Mouse (Mus musculus) liver, embryonic 14.5 days (tissue): ENCODE results near the gene Ssh2. TPM values are rescaled to one million over a fixed set of nuclear protein-coding genes. Genes with fewer than 3 reads are reported as not detected.

Source experiments
- ATAC-seq: fragments of 200-750 bp; cut with Nextera tagmentation; 2 replicates; pipeline ENCODE4 v1.8.0; 2017; ENCODE audit warnings: moderate number of reproducible peaks, mild to moderate bottlenecking, moderate library complexity; ENCODE audit not compliant: insufficient read depth
- DNase-seq, 3 experiments: peaks; one replicate each; pipeline ENCODE4 v3.0.0-alpha.2; 2012 to 2013; ENCODE audit warnings: low read depth in 3 of 3, low spot score in 3 of 3
- H3K27ac ChIP-seq: fragments of 300-500 bp; sonication (generic); 2 replicates; pipeline ENCODE4 v1.5.1; 2014; ENCODE audit warnings: moderate library complexity, mild to moderate bottlenecking, control low read depth, inconsistent platforms
- H3K27me3 ChIP-seq: fragments of 300-500 bp; sonication (generic); 2 replicates; pipeline ENCODE4 v1.6.1; 2014; ENCODE audit warnings: mild to moderate bottlenecking, low read length, moderate library complexity; ENCODE audit not compliant: control insufficient read depth, insufficient read depth
- H3K36me3 ChIP-seq: fragments of 300-500 bp; sonication (generic); replicated peaks from 2 replicates; pipeline ENCODE4 v1.6.1; 2014; ENCODE audit warnings: low read depth; ENCODE audit not compliant: control insufficient read depth, insufficient read depth
- H3K4me1 ChIP-seq, 2 experiments: fragments of 200-500 bp in 1 of 2; fragments of 300-500 bp in 1 of 2; sonication (generic) in 1 of 2; replicated peaks; 2 replicates each; pipeline ENCODE4 v1.6.1; 2012 to 2014; ENCODE audit warnings: antibody characterized with exemption in 1 of 2, inconsistent platforms in 1 of 2, low read length in 1 of 2; ENCODE audit not compliant: control insufficient read depth in 2 of 2, insufficient read depth in 2 of 2
- H3K4me2 ChIP-seq: fragments of 300-500 bp; sonication (generic); 2 replicates; pipeline ENCODE4 v1.6.1; 2014; ENCODE audit warnings: low read depth, mild to moderate bottlenecking, control low read depth, moderate library complexity
- H3K4me3 ChIP-seq, 2 experiments: fragments of 200-500 bp in 1 of 2; fragments of 300-500 bp in 1 of 2; sonication (generic) in 1 of 2; 2 replicates each; pipeline ENCODE4 v1.5.1; 2012 to 2014; ENCODE audit warnings: low read depth in 2 of 2, low read length in 2 of 2, mild to moderate bottlenecking in 2 of 2, control low read depth in 1 of 2, inconsistent platforms in 1 of 2, moderate library complexity in 1 of 2; ENCODE audit not compliant: insufficient read depth in 1 of 2
- H3K9ac ChIP-seq: fragments of 300-500 bp; sonication (generic); replicated peaks from 2 replicates; pipeline ENCODE4 v1.6.1; 2014; ENCODE audit warnings: mild to moderate bottlenecking, control low read depth, moderate library complexity
- H3K9me3 ChIP-seq: fragments of 300-500 bp; sonication (generic); 2 replicates; pipeline ENCODE4 v1.6.1; 2016; ENCODE audit warnings: low read length, mixed read lengths; ENCODE audit not compliant: control insufficient read depth
- CTCF ChIP-seq: IDR thresholded peaks from 2 replicates; pipeline ENCODE4 v1.5.1; 2016; ENCODE audit warnings: antibody characterized with exemption, low read depth, control low read depth
- EP300 ChIP-seq: IDR thresholded peaks from 2 replicates; pipeline ENCODE4 v1.6.1; 2016; ENCODE audit warnings: antibody characterized with exemption, low read depth
- WGBS: fragments of 180-500 bp; shearing (Covaris S2); extraction: QIAGEN DNeasy Blood & Tissue Kit; methylation state at CpG from one replicate; pipeline ENCODE4 v1.1.7; 2014; ENCODE audit not compliant: insufficient replicate concordance; 5-methylcytosine and 5-hydroxymethylcytosine counted together
- polyA plus RNA-seq, 2 experiments: library from polyadenylated mRNA; depleted of rRNA in 1 of 2; stranded (reverse) in 1 of 2; unstranded in 1 of 2; fragments of >200 nt; fragmentation: Nextera tagmentation in 1 of 2; extraction: Ambion mirVana in 1 of 2; gene quantifications; 2 replicates each; pipeline versions ENCODE4 v1.2.1 to v1.2.3; 2012 to 2014

Ssh2 gene
- polyA plus RNA-seq, 2 experiments: 2.5 to 3.6 TPM

- no peak for ATAC-seq
- Histone ChIP-seq H3K9ac (no peak overlapping the region), H3K27me3 (peaks cover 3% of the 10 kb centered on the region), H3K4me3 (no peak overlapping the region), H3K4me1 (peaks cover 7 to 29% of the 10 kb centered on the region in 2 experiments; a peak in 3 of 4 replicates), H3K36me3 (no peaks in the 10 kb centered on the region; the same call in 1 of the 2 replicates), H3K9me3 (no peaks in the 10 kb centered on the region), H3K27ac (no peak overlapping the region), H3K4me2 (no peak overlapping the region)
- DNase-seq: no peak
- no peak for TF ChIP-seq CTCF
These were observed 279.4 kb downstream of the Ssh2 start for GRCm38 (mm10) chr11:77495507-77495906.

- DNase-seq (no peak), ATAC-seq (no peak)
- Histone ChIP-seq H3K9me3 (no peaks in the 10 kb centered on the region), H3K27ac (no peak overlapping the region), H3K4me2 (no peak overlapping the region), H3K9ac (no peak overlapping the region), H3K27me3 (no peaks in the 10 kb centered on the region), H3K4me1 (peaks cover 1 to 16% of the 10 kb centered on the region in 2 experiments; a peak in 3 of 4 replicates), H3K36me3 (no peaks in the 10 kb centered on the region; the same call in none of the 2 replicates), H3K4me3 (no peak overlapping the region)
- WGBS: 43% methylated on average over 6 of the region's 6 CpGs
- TF ChIP-seq EP300: no peak
- TF ChIP-seq CTCF: peak; percentile 58
These were observed 281.3 kb downstream of the Ssh2 start for GRCm38 (mm10) chr11:77497341-77497756.

GRCm38 (mm10) chr11:77497851-77498250, 281.8 kb downstream of the Ssh2 start:
- ATAC-seq: no peak
- H3K27ac ChIP-seq: no peak overlapping the region
- no peak overlapping the region for H3K9ac ChIP-seq
- peaks cover 0 to 16% of the 10 kb centered on the region in 2 experiments; a peak in 2 of 4 replicates for H3K4me1 ChIP-seq
- no peak overlapping the region for H3K4me2 ChIP-seq
- H3K4me3 ChIP-seq: no peak overlapping the region
- H3K9me3 ChIP-seq: no peaks in the 10 kb centered on the region
- H3K27me3 ChIP-seq: no peaks in the 10 kb centered on the region
- no peaks in the 10 kb centered on the region; the same call in none of the 2 replicates for H3K36me3 ChIP-seq
- 64% methylated on average over 4 of the region's 4 CpGs for WGBS
- TF ChIP-seq EP300 (no peak), CTCF (no peak)
- no peak for DNase-seq

DNA sequence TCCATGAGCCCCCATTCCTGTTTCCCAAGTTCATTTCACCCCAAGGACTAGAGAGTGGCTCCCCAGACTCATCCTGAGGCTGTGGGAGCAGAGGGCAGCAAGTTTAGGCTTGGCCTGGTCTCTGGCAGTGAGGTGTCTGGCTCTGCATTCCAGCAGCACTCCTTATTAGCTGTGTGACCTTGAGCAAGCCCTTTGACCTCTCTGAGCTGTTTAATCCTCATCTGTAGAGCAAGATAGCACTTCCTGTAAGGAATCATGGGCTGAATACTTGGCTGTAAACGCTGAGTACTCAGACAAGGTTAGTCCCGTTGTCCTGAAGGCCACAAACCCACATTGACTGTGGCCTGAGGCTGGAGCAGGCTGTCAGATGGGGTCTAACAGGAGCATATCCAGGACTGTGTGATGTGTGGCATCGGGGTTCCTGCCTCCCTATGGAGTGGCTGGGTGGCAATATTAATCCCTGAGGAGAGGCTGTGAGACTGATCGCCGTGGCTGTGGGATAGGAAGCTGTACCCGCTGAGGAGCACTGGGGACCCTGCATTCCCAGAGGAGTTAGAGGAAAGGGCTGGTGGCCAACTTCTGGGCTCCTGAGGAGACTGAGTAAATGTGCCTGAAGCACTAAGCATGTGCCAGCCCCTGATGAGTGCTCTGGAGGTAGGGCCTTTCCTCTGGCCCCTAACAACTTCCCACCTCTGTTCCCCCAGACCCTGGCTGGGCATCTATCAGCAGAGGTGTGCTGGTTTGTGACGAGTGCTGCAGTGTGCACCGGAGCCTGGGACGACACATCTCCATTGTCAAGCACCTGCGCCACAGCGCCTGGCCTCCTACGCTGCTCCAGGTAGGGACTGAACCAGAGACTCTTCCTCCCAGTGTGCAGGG, 282.4 kb downstream of the Ssh2 start:
- whole genome bisulfite sequencing: 78% methylated on average over 12 of the region's 12 CpGs
- H3K4me1 ChIP-seq: peaks cover 0 to 16% of the 10 kb centered on the region in 2 experiments; a peak in 2 of 4 replicates
- H3K9me3 ChIP-seq: no peaks in the 10 kb centered on the region
- DNase-seq (no peak), ATAC-seq (no peak)
- TF ChIP-seq CTCF (no peak), EP300 (no peak)
- no peak overlapping the region for H3K27ac ChIP-seq
- H3K9ac ChIP-seq: no peak overlapping the region
- no peak overlapping the region for H3K4me2 ChIP-seq
- H3K36me3 ChIP-seq: no peaks in the 10 kb centered on the region; the same call in none of the 2 replicates
- no peak overlapping the region for H3K4me3 ChIP-seq
- H3K27me3 ChIP-seq: no peaks in the 10 kb centered on the region

GRCm38 (mm10) chr11:77499354-77499753, 283.3 kb downstream of the Ssh2 start:
- Histone ChIP-seq H3K4me3 (no peak overlapping the region), H3K27me3 (no peaks in the 10 kb centered on the region), H3K27ac (no peak overlapping the region), H3K36me3 (no peaks in the 10 kb centered on the region; the same call in none of the 2 replicates), H3K4me1 (peaks cover 0 to 14% of the 10 kb centered on the region in 2 experiments; a peak in 2 of 4 replicates), H3K4me2 (no peak overlapping the region), H3K9me3 (no peaks in the 10 kb centered on the region), H3K9ac (no peak overlapping the region)
- no peak for ATAC-seq
- DNase-seq: no peak
- WGBS: 90% methylated on average over 7 of the region's 7 CpGs
- no peak for TF ChIP-seq CTCF
- no peak for TF ChIP-seq EP300
